Mouse (Mus musculus): ENCODE measurements around the gene Gm29582. TPM values are rescaled to one million over a fixed set of nuclear protein-coding genes. Genes with fewer than 3 reads are reported as not detected.
"Not testable (repeated sequence)": the region's sequence is repeated elsewhere in the genome, so short reads cannot be mapped to it uniquely, and the experiment has no call there.

The Gm29582 gene
- not detected in 2 replicates for polyA plus RNA-seq (2014; fragmentation: Nextera tagmentation; extraction: Ambion mirVana)

GRCm38 (mm10) chrY:30738461-30738860 is at the start of gene Gm29582:
Gene Gm29582, minus strand, starts transcription at chrY:30738561.
- WGBS = no CpG with 5 or more reads among the region's 8 CpGs
- H3K9ac ChIP-seq (ENCODE audit: low read length); ATAC-seq (ENCODE audit: insufficient number of reproducible peaks, low FRiP score, low TSS enrichment, low read depth); H3K4me1 ChIP-seq (ENCODE audit: control insufficient read depth, insufficient read depth, low read length); H3K27me3 ChIP-seq (ENCODE audit: control insufficient read depth, insufficient read depth, low read length); H3K9me3 ChIP-seq (ENCODE audit: control insufficient read depth, low read length); DNase-seq (ENCODE audit: low spot score); H3K27ac ChIP-seq (replicated peaks; ENCODE audit: low read depth, low read length); H3K4me3 ChIP-seq (ENCODE audit: low read depth, low read length); H3K4me2 ChIP-seq (ENCODE audit: low read depth, severe bottlenecking); H3K36me3 ChIP-seq (ENCODE audit: control insufficient read depth, insufficient read depth, low read length): not testable (repeated sequence)

All from limb, embryonic 11.5 days (tissue).